Mouse (Mus musculus) heart, embryonic 11.5 days (tissue): ENCODE data around the gene Mettl1. TPM values are rescaled to one million over a fixed set of nuclear protein-coding genes. Genes with fewer than 3 reads are reported as not detected.

Source experiments
- ATAC-seq: fragments of 200-750 bp; cut with Nextera tagmentation; replicated peaks from 2 replicates; pipeline ENCODE4 v1.8.0; 2017; ENCODE audit warnings: moderate library complexity; ENCODE audit not compliant: insufficient number of reproducible peaks, low FRiP score, low TSS enrichment
- H3K27ac ChIP-seq: fragments of 300-500 bp; sonication (generic); 2 replicates; pipeline ENCODE4 v1.5.1; 2014; ENCODE audit warnings: mild to moderate bottlenecking, low read depth, low read length
- H3K27me3 ChIP-seq: fragments of 300-500 bp; sonication (generic); 2 replicates; pipeline ENCODE4 v1.6.1; 2014; ENCODE audit warnings: mild to moderate bottlenecking, low read length, mixed read lengths; ENCODE audit not compliant: control insufficient read depth, insufficient read depth
- H3K36me3 ChIP-seq: fragments of 300-500 bp; sonication (generic); 2 replicates; pipeline ENCODE4 v1.6.1; 2014; ENCODE audit warnings: mild to moderate bottlenecking, low read length, moderate library complexity, mixed read lengths; ENCODE audit not compliant: control insufficient read depth, insufficient read depth
- H3K4me1 ChIP-seq: fragments of 300-500 bp; sonication (generic); 2 replicates; pipeline ENCODE4 v1.6.1; 2014; ENCODE audit warnings: low read length; ENCODE audit not compliant: control insufficient read depth, insufficient read depth
- H3K4me2 ChIP-seq: fragments of 300-500 bp; sonication (generic); 2 replicates; pipeline ENCODE4 v1.6.1; 2014; ENCODE audit warnings: mild to moderate bottlenecking, moderate library complexity
- H3K4me3 ChIP-seq: fragments of 300-500 bp; sonication (generic); 2 replicates; pipeline ENCODE4 v1.5.1; 2014; ENCODE audit warnings: low read depth, low read length
- H3K9ac ChIP-seq: fragments of 300-500 bp; sonication (generic); 2 replicates; pipeline ENCODE4 v1.6.1; 2014; ENCODE audit warnings: mild to moderate bottlenecking, low read depth, low read length, moderate library complexity
- H3K9me3 ChIP-seq: fragments of 300-500 bp; sonication (generic); replicated peaks from 2 replicates; pipeline ENCODE4 v1.6.1; 2016; ENCODE audit warnings: low read length; ENCODE audit not compliant: control insufficient read depth
- WGBS: fragments of 180-500 bp; shearing (Covaris S2); extraction: QIAGEN DNeasy Blood & Tissue Kit; methylation state at CpG from one replicate; pipeline ENCODE4 v1.1.7; 2014; ENCODE audit not compliant: insufficient replicate concordance; 5-methylcytosine and 5-hydroxymethylcytosine counted together
- polyA plus RNA-seq: library from polyadenylated mRNA; unstranded; fragments of >200 nt; fragmentation: Nextera tagmentation; extraction: Ambion mirVana; gene quantifications from 2 replicates; pipeline ENCODE4 v1.2.1, GENCODE M21; 2014

Gene Mettl1
- polyA plus RNA-seq, 1 experiment from 2014 or later: 43.3 TPM

DNA sequence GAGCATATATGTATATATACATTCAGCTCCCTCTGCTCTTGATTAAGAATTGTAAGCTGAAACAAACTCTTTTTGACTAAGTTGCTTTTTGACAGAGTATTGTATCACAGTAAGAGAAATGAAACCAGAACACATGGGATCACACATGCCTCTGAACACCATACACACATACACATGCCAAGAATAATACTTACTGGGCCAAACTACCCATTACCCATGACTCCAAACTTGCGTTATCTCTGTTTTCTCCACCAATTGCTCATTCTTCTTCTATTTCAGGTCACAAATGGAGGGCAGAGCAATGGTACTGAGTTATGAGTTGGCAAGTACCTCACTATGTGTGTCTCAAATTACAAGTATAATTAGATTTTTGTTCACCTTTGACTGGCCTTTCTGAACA is 32.8 kb downstream of the Mettl1 start:
- H3K27ac ChIP-seq: no peak overlapping the region
- peaks cover 36% of the 10 kb centered on the region for H3K27me3 ChIP-seq
- H3K36me3 ChIP-seq: no peaks in the 10 kb centered on the region
- H3K9me3 ChIP-seq: no peaks in the 10 kb centered on the region
- H3K4me3 ChIP-seq: no peak overlapping the region
- peaks cover 11% of the 10 kb centered on the region; the same call in 1 of the 2 replicates for H3K4me1 ChIP-seq
- no peak overlapping the region for H3K4me2 ChIP-seq
- H3K9ac ChIP-seq: no peak overlapping the region
- 93% methylated on average over 1 of the region's 1 CpGs for WGBS
- no peak for ATAC-seq

DNA sequence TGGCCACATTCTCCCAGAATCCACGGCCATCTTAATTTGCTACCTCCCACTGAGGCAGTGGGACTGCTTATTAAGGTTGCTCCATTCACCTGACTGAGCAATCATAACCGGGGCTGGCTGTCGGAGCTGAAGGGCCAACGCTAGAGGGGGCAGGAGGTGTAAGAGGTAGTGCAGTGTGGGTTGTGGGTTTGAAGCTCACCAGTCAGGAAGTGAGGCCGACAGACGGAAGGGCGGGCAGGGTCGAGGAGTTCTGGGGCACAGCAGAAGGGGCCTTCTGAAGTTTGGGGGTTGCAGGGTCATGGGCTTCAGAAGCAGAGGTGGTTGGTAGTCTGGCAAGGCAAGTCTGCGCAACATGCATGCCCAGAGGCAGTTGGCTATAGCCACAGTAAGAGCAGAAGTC is 33.9 kb downstream of the Mettl1 start, which contains the start of gene Agap2:
Gene Agap2, plus strand, starts transcription at position 205 of the 400 bp plus-strand sequence.
- ATAC-seq: no peak
- no peak within 1 kb of the TSS for H3K4me3 ChIP-seq
- no peak within 1 kb of the TSS for H3K27ac ChIP-seq
- WGBS: 50% methylated on average over 9 of the region's 9 CpGs
- H3K9me3 ChIP-seq: no peaks in the 10 kb centered on the region
- H3K9ac ChIP-seq: no peak within 1 kb of the TSS
- no peaks in the 10 kb centered on the region for H3K36me3 ChIP-seq
- peaks cover 16% of the 10 kb centered on the region for H3K4me1 ChIP-seq
- peaks cover 47% of the 10 kb centered on the region for H3K27me3 ChIP-seq
- H3K4me2 ChIP-seq: no peak within 1 kb of the TSS

DNA sequence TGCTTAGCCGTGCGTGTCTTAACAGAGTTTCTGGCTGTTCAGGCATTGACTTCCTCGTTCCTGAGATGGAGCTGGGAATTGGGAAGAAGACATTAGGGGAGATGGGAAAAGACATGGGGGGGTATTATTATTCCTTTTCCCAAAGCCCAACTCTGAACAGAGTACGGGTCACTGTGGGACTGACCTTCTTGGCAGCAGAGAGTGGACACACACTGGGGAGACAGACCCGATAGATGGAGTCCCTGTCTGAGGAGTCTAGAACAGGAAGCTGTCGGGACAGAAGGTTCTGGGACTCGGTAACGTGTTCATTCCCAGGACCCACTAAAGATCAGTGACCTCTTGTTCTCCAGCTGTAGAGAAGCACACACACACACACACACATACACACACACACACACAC is 34.4 kb downstream of the Mettl1 start:
- Histone ChIP-seq H3K36me3 (no peaks in the 10 kb centered on the region), H3K27ac (no peak overlapping the region), H3K4me1 (peaks cover 16% of the 10 kb centered on the region), H3K9me3 (no peaks in the 10 kb centered on the region), H3K4me2 (no peak overlapping the region), H3K27me3 (peaks cover 52% of the 10 kb centered on the region), H3K4me3 (no peak overlapping the region), H3K9ac (no peak overlapping the region)
- no peak for ATAC-seq
- WGBS: 67% methylated on average over 8 of the region's 8 CpGs

DNA sequence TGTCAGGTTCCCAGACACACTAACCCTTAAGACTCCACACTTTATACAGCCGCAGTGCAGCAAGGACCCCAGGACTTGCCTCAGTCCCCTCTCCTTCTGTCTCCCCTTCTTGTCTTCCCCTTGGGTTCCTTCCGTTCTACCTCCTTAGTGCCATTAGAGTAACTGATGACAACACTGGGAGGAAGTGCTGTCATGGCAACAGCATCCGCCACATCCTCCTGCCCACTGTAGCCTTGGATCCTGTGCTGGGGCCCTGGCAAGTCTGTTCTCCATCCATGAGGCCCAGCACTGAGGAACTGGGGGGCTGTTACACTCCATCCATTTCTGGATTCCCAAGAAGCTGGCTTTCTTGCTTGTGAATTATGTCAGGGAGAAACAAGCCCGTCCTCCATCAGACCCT is 34.9 kb downstream of the Mettl1 start:
- Histone ChIP-seq H3K4me3 (no peak overlapping the region), H3K4me2 (no peak overlapping the region), H3K4me1 (peaks cover 13% of the 10 kb centered on the region), H3K27me3 (peaks cover 57% of the 10 kb centered on the region), H3K9me3 (no peaks in the 10 kb centered on the region), H3K27ac (no peak overlapping the region), H3K36me3 (no peaks in the 10 kb centered on the region), H3K9ac (no peak overlapping the region)
- 30% methylated on average over 4 of the region's 4 CpGs for WGBS
- ATAC-seq: no peak

DNA sequence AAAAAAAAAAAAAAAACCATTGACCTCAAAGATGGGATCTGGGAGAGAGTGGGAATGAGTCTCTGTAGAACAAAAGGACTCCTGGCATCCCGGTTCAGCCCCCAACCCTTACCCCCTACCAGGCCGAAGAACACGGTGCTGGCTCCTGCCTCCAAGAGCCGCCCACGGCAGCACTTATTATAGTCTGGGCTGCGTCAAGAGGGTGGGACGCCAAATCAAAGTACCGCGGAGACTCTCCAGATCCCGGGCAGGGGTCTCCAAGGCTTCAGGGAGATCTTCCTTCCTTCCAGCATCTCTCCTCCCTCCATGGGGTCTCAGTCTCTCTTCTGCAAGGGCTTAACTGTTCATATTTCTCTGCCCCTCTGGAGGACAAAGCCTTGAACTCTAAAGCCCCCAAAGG is 36.3 kb downstream of the Mettl1 start:
- 9% methylated on average over 10 of the region's 10 CpGs for WGBS
- Histone ChIP-seq H3K9me3 (no peaks in the 10 kb centered on the region), H3K27me3 (peaks cover 71% of the 10 kb centered on the region), H3K9ac (no peak overlapping the region), H3K4me2 (no peak overlapping the region), H3K4me3 (no peak overlapping the region), H3K27ac (no peak overlapping the region), H3K4me1 (peaks cover 12% of the 10 kb centered on the region), H3K36me3 (no peaks in the 10 kb centered on the region)
- no peak for ATAC-seq

DNA sequence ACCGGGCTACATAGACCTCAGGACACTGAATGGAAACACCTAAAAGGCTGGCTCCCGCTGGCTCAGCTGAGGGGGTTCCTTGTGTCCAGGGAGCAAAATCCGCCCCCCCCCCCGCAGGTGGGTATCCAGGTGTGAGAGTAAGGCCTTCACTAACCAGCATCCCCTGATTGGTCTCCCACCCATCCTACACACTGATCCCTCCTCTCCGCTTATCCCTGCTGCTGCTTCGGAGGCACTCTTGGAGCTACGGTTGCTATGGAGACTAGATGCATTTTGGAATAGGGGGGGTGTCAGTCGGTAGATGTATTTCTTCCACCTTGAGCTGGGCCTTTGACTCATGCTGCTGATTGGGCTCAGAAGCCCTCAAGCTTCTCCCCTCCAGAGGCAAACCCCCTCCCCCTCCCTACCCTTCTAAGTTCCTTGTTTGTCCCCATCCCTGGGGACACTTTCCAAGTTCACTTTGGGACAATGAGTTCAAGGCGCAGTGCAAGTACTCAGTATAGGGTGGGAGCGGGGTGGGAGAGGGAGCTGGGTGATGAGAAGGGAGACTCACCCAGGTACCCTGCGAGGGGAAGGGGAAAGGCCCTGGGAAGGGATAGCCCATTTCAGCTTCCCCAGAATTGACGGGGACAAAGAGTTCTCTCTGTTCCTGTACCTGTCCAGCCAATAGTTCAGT is 36.9 kb downstream of the Mettl1 start:
- no peaks in the 10 kb centered on the region for H3K36me3 ChIP-seq
- H3K9me3 ChIP-seq: no peaks in the 10 kb centered on the region
- WGBS: 3% methylated on average over 12 of the region's 12 CpGs
- H3K4me2 ChIP-seq: peak overlapping the region; percentile 62; the same call in 1 of the 2 replicates
- H3K4me3 ChIP-seq: peak overlapping the region; percentile 41; the same call in 1 of the 2 replicates
- no peak overlapping the region for H3K27ac ChIP-seq
- ATAC-seq: no peak
- H3K9ac ChIP-seq: no peak overlapping the region
- H3K27me3 ChIP-seq: peaks cover 77% of the 10 kb centered on the region
- H3K4me1 ChIP-seq: peaks cover 12% of the 10 kb centered on the region

DNA sequence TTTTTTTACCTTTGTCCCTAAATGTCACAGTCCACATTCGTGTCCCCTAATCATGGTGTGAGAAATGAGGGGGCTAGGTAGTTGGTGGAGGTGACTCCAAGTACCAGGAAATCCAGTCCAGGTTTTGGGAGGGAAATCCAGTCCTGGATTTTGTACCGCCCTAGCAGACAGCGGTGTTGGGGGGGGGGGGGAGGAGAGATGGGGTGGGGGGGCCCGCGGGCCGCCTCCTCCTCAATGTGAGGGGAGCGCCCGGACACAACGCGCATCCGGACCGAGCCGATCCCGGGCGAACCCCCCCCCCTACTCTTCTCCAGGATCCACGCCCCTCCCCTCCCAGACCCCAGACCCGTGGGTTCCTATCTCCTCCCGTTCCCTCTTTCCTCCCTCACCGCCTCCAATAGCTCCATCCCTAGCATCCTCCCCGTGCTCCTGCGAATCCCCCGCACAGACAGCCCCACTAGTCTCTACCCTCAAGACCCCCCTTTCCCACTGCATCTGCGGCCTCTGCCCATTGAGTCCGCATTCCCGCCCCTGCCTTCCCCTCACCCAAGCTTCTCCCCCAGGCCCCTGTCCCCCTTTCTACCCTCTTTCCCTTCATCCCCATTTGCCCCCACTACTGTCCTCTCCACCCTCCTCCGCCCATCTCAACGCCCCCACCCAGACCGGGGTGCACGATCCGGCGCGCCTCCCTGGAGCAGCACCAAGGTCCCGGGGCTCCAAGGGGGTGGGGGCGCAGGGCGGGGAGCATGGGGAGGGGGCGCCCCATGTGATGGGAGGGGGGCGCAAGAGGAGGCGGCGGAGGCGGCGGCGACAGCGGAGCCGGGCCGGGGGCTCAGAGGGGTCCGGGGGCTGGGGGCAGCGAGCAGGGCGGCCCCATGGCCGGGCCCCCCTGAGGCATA is 37.7 kb downstream of the Mettl1 start:
- 1% methylated on average over 41 of the region's 49 CpGs for WGBS
- Histone ChIP-seq H3K36me3 (no peaks in the 10 kb centered on the region), H3K4me3 (peak overlapping the region; percentile 41), H3K27me3 (peaks cover 85% of the 10 kb centered on the region), H3K9ac (no peak overlapping the region), H3K4me1 (peaks cover 12% of the 10 kb centered on the region), H3K27ac (no peak overlapping the region), H3K9me3 (no peaks in the 10 kb centered on the region), H3K4me2 (peak overlapping the region; percentile 62)
- ATAC-seq: no peak

DNA sequence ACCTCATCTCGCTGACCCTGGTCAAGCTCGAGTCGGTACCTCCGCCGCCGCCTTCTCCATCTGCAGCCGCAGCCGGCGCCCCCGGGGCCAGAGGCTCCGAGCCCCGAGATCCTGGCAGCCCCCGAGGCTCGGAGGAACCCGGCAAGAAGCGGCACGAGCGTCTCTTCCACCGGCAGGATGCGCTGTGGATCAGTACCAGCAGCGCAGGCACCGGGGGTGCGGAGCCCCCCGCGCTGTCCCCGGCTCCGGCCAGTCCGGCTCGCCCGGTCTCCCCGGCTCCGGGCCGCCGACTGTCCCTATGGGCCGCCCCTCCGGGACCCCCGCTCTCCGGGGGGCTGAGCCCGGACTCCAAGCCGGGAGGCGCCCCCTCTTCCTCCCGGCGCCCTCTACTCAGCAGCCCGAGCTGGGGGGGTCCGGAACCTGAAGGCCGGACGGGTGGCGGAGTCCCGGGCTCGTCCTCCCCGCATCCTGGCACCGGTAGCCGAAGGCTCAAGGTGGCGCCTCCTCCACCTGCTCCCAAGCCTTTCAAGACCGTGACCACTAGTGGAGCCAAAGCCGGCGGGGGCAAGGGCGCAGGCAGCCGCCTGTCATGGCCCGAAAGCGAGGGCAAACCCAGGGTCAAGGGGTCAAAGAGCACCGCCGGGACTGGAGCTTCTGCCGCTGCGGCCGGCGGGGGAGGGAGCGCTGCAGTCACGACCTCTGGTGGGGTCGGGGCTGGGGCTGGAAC is 38.6 kb downstream of the Mettl1 start:
- Histone ChIP-seq H3K36me3 (no peaks in the 10 kb centered on the region), H3K4me1 (peaks cover 12% of the 10 kb centered on the region), H3K9ac (0 out of 2 replicates have a peak overlapping the region, but pooled peaks have one; percentile 28), H3K4me2 (peak overlapping the region; percentile 62), H3K9me3 (no peaks in the 10 kb centered on the region), H3K27me3 (peaks cover 94% of the 10 kb centered on the region), H3K4me3 (peak overlapping the region; percentile 41), H3K27ac (no peak overlapping the region)
- 2% methylated on average over 70 of the region's 70 CpGs for WGBS
- no peak for ATAC-seq
